Mouse (Mus musculus) layer of hippocampus, adult 18-20 months (tissue): ENCODE measurements around the gene Abcb1a. TPM values are rescaled to one million over a fixed set of nuclear protein-coding genes. Genes with fewer than 3 reads are reported as not detected.

Experiments used
- DNase-seq, 2 experiments: peaks; one replicate each; pipeline ENCODE4 v3.0.0; 2022; ENCODE audit warnings: low spot score in 2 of 2
- long read RNA-seq: library from polyadenylated mRNA; stranded (forward); transcript quantifications from one replicate; pipeline ENCODE4 v2.0.0, GENCODE M21; 2021
- total RNA-seq, 2 experiments: library from RNA; stranded (reverse); gene quantifications; 2 replicates each; pipeline ENCODE4 v1.2.3; 2021

Abcb1a gene
- total RNA-seq: 10 to 100 TPM; 14.1 to 14.2 TPM
- long read RNA-seq, partial matches to known transcripts: 5 of 9 reads
- long read RNA-seq, other reads (novel, unspliced or antisense): 3 of 9 reads

DNA sequence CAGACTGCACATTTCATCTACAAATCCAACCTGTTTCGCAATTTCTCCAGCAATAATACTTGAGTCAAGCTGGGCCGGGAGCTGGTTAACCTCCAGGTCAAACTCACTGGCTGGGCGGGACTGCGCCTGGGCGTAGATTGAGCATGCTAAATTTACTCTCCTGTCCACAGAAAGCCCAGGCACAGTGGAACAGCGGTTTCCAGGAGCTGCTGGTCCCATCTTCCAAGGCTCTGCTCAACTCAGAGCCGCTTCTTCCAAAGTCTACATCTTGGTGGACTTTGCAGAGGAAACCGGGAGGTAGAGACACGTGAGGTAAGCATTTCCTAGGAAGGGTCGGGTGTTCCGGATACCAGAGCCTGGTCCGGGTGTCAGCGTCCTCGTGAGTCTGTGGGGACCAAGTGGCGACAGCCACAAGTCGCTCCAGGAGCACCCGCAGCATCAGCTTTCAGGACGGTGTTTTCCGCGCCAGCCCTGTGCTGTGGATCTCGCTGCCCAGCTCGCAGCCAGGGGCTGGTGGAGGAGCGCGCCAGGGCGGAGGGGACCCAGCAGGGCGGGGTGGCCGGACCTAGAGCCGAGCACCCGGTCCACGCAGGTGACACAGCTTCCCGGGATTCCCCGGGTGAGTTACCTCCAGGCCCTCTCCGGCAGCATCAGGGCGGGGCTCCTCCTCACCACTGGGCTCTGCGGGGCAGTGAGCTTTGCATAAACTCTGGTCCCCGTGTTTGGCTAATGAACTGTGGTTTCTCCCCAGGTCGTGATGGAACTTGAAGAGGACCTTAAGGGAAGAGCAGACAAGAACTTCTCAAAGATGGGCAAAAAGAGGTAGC is at the start of gene Abcb1a:
Abcb1a (plus strand) TSS at position 167 of the 827 bp plus-strand sequence.
- peak in 1 of 2 experiments; percentile 1 for DNase-seq

GRCm38 (mm10) chr5:8622071-8622595 is 37.7 kb upstream of the Abcb1a start:
- peak; percentile 67 to 68 for DNase-seq

DNA sequence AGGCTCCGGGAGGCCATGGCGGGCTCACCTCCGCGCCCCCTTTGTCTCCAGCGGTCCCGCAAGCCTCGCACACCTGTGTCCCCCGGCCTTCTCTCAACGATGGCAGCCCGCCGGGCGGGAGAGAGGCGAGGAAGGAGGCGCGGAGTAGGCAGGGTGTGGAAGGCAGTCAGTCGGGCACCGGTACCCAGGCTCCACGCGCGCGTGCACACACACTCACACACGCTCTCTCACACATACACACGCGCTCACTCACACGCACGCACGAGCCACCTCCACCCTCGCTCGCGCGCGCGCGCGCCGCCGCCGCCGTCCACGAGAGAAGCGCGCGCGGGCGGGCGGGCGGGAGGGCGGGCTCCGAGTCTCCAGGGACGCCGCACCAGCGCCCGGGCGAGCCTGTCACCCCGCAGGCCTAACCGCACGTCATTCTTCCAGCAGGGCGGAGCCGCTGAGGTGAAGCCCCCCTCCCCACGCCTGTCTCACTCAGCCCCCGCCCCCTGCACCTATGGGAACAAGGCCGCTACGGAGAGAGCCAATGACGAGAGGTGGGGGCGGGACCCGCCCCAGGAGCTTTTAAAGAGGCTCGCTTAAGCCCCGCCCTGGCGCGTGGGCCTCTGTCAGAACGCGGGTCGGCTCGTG is 37.2 kb upstream of the Abcb1a start, which contains the start of gene Rundc3b:
Rundc3b (minus strand) TSS at position 357 of the 636 bp plus-strand sequence.
- DNase-seq: peak; percentile 90 to 96

DNA sequence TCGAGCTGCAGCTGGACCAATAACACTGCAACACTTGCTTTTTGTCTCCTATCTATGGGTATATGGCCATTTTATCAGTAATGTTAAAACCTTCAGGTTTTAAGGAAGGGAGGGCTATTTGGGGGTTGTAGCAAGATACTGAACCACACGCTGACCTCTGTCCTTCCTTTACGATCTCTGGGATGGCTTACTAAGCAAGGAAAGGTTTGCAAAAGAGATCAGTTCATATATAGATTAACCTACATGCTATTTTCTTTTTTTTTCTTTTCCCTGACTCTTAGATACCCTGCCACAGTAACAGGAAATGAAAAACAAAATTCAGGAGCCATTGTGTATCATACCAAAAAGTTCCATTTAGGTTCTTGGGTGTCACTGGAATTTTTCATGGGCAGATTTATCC is 27.0 kb upstream of the Abcb1a start:
- no peak for DNase-seq

- no peak for DNase-seq
These were observed 25.3 kb upstream of the Abcb1a start for GRCm38 (mm10) chr5:8634489-8634975.

DNA sequence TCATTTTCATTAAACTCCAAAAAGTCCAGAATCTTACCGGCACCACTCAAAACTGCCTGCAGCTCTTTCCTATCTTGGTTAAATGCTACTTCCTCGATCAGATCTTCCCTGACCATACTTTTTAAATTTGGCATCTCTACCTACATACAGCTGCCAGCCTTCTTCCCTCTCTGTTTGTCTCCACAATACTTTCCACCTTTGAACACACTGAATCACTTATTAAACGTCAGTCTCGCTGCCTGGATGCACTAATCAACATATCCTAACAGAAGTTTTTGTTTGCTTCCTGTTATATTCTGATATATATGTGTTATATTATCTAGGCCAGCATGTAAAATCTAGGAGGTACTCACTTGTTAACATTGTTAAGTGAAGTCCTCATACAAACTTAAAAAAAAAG is 11.6 kb upstream of the Abcb1a start:
- no peak for DNase-seq

- DNase-seq: no peak
These were observed 11.1 kb upstream of the Abcb1a start for GRCm38 (mm10) chr5:8648774-8649173.

GRCm38 (mm10) chr5:8652085-8652484 is 7.8 kb upstream of the Abcb1a start:
- no peak for DNase-seq

DNA sequence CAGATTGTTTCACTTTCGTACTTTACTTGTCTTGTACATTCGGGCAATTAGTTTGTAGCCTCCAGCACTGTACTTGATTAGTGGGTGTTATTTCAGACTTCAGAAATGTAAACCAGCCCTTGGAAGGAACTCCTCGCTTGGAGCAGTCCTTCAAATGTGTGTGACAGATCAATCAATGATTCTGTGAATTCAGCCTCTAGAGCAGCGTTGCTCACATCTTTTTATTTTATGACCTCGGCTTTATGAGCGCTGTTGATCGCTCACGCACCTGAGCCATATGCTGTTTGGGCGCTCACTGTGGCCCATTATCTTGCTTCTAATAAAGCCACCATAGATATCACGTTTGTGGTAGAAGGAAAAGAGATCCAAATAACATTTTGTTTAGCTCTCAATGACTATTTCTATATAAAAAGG is 868 bp downstream of the Abcb1a start:
- DNase-seq: no peak

GRCm38 (mm10) chr5:8664678-8665077 is 4.8 kb downstream of the Abcb1a start:
- DNase-seq: no peak

DNA sequence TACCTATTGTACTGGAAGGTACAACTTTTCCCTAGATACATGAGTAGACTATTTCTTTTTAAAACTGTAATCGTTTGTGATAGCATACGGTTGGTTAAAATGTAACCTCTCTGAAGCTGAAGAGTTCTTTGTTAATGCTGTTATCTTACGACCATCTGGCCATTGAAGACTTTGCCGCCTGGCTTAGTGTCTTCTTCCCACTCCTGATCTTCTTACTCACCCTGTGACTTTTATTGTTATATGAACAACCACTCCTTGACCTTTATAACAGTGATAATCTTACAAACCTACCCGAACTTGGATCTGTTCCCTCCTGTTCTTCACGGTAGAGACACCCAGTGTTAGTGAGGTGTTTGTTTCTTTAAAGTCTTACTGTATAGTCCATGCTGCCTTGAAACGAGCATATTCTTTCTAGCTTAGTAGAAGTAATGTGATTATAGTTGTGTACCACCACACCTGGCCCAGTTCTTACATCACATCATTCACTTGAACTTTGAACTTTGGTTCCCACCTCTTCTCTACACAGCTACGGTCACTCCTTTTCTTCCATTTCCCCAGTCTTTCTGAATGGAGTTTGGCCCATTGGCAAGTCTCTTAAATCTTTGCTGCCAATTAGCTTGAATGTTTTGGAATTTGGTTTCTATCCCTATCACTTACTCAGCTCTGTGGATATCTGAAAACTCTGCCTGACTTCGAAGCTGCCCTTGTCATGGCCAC is 8.0 kb downstream of the Abcb1a start:
- no peak for DNase-seq

DNA sequence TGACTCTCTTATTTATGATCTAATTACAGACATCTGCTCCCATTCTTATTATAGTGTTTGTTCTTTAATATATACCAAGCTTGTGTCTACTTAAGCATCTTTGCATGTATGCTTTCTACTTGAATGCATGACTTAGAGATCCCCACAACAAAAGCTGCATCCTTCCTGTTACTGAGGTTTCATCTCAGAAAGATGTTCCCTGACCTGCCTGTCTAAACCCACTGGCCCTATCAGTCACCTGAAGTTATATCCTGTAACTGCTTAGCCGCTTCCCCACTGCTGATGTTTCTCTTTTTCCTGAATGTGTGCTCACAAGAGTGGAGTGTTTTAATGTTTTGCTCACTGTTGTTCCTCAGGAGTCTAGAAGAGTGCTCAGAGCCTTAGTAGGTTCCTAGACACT is 9.7 kb downstream of the Abcb1a start:
- no peak for DNase-seq

DNA sequence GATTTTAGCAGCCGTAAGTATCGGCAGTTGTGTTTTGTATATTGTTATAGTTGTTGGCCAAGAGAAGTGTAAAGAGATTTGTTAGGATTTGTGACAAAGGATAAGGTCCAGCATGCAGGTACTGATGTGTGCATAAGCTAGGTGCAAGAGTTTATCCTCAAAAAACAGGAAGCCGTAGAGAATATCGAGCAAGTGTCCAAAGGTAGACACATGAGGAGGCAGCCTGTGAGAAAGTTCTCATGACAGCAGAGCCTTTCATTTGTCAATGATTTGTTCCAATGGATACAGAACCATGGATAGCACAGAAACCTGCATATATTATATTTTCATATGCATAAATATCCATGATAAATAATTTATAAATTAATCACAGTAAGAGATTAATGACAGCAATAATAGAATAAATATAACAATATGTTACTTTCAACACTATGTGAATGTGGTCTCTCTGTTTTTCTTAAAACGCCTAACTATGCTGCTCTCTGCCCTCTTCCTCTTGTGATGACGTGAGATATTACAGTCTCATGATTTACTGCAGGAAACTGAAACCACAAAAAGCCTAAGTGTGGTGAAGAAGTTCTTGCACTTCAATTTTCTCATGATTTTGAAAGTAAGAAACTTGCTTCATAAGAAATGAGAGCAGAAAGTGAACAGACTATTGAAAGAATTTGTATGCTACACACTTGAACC is 15.5 kb downstream of the Abcb1a start:
- DNase-seq: no peak

DNA sequence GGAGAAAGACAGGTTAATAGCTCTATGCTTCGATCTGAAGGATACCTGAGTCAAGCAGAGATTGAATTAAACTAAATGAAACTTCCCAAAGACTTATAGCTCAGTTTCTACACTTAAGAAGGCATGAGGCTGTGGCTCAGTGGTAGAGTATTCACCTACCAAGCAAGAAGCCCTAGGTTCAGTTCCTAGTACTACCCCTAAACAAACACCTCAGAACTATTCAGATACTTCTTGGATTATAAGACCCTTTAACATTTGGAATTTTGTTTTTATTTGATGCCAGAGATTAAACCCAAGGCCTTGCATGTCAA is 16.0 kb downstream of the Abcb1a start:
- DNase-seq: no peak

GRCm38 (mm10) chr5:8681166-8681565 is 21.3 kb downstream of the Abcb1a start:
- no peak for DNase-seq

GRCm38 (mm10) chr5:8683686-8684085 is 23.8 kb downstream of the Abcb1a start:
- DNase-seq: no peak

DNA sequence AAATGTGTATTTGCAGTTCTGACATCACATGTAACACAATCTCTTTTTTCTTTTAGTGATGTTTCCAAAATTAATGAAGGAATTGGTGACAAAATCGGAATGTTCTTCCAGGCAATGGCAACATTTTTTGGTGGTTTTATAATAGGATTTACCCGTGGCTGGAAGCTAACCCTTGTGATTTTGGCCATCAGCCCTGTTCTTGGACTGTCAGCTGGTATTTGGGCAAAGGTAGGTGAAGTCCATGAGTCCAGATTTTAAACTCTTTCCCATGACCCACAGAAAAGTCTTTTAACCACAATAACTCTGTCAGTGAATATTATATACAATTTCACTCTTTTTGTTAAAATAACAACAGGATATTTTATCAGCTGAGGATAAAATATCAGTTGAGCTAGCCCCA is 26.2 kb downstream of the Abcb1a start:
- DNase-seq: no peak

DNA sequence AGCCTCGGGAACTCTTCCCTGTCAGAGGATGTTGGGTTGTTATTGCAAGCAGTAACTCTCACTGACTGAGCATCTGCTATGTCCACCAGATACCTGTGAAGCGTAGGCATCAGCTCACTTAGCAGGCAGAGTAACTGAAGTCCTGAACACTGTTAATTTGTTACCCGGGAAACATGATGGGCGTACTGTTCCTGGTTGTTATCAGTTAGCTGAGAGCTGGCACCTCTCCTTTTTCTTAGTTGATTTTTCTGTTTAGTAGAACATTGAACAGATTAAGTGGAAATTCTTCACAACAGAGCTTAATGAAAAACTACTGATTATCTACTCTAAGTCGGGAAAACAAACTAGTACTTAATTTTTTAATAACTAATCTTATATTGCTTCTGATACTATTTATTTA is 27.7 kb downstream of the Abcb1a start:
- DNase-seq: no peak

DNA sequence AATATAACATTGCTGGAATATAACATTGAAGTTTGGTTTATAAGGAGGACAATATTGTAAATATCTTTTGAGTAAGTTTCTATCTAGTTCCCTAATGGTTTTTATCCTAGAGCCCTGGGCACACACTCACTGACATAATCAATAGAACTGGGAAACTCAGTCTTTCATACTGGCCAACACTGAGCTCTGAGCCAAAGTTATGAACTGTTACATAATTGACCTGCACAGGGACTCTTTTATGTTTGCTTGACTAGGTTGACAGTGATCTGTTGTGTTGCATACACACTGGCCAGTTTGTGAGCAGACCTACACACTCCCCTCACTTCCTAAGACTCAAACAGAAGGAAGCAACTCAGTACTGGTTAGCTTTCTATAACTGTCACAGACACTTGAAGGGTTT is 56.2 kb downstream of the Abcb1a start:
- no peak for DNase-seq

GRCm38 (mm10) chr5:8719556-8719955 is 59.7 kb downstream of the Abcb1a start:
- peak in 1 of 2 experiments; percentile 6 for DNase-seq

DNA sequence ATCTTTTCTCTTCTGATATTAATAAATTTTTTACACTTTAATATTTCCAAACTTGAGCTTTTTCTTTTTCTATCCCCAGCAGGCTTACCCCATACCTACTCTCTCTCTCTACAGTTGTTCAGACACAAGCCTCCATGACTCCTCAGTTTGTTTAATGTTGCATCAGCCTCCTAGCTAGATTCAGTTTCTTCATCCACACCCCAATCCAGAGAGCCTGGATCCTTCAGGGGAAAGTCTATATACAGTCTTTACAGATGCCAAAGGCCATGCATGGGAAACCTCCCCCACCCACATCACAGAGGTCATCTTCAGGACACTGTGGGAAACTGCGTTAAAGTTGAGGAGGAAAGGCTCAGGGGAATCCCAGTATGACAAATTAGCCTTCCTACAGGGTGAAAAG is 62.3 kb downstream of the Abcb1a start:
- no peak for DNase-seq
